Mouse (Mus musculus) myocyte (in vitro differentiated cells): ENCODE results near the gene Fam104a.

Experiments used
- CEBPB ChIP-seq: IDR thresholded peaks from 2 replicates; pipeline ENCODE4 v1.6.1; 2011; ENCODE audit warnings: mild to moderate bottlenecking, moderate library complexity; ENCODE audit not compliant: poor library complexity, insufficient read depth, severe bottlenecking
- E2F4 ChIP-seq: IDR thresholded peaks from one replicate; pipeline ENCODE4 v1.6.1; 2011; ENCODE audit warnings: mild to moderate bottlenecking, control low read depth, moderate library complexity; ENCODE audit not compliant: insufficient read depth
- MAX ChIP-seq: IDR thresholded peaks from one replicate; pipeline ENCODE4 v1.6.1; 2011; ENCODE audit warnings: low read depth, mild to moderate bottlenecking, control low read depth
- POLR2A ChIP-seq: IDR thresholded peaks from one replicate; pipeline ENCODE4 v1.6.1; 2011; ENCODE audit warnings: low read depth, mild to moderate bottlenecking, control low read depth, moderate library complexity; ENCODE audit not compliant: insufficient read length
- POLR2AphosphoS2 ChIP-seq: IDR thresholded peaks from one replicate; pipeline ENCODE4 v1.6.1; 2011; ENCODE audit warnings: low read depth, control low read depth; ENCODE audit not compliant: insufficient read length
- SRF ChIP-seq: IDR thresholded peaks from one replicate; pipeline ENCODE4 v1.6.1; 2011; ENCODE audit warnings: low read depth; ENCODE audit not compliant: control insufficient read depth, insufficient read length
- TCF12 ChIP-seq: IDR thresholded peaks from one replicate; pipeline ENCODE4 v1.6.1; 2011; ENCODE audit warnings: mild to moderate bottlenecking, control low read depth; ENCODE audit not compliant: poor library complexity, insufficient read depth, severe bottlenecking
- USF1 ChIP-seq: IDR thresholded peaks from one replicate; pipeline ENCODE4 v1.6.1; 2011; ENCODE audit warnings: low read depth, mild to moderate bottlenecking, control low read depth, moderate library complexity

DNA sequence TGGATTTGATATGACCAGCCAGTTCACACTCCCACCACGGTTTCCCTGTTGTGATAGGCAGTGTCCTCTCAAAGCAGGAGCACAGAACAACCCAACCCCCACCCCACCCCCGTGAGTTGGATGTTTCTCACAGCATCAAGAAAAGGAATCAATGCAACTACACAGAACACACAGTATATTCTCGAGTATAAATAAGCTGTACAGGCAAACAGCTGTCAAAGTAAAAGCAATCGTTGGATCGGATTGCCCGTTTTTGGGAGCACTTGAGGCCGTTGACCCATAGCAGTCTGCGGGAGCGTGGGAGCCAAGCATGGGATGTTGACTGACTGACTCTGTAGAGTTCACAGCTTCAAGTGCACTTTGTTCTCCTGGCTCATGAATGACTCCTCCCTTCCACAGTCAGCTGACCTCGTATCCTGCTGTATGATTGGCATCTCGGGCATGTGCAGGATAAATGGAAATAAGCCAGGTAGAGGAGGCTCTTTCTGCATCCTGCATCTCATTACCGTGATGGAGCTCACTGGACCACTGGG, 14.1 kb upstream of the Fam104a start:
- TF ChIP-seq TCF12 (no peak), POLR2AphosphoS2 (no peak), POLR2A (no peak), SRF (no peak), MAX (no peak), E2F4 (no peak), CEBPB (no peak), USF1 (no peak)
